Mouse (Mus musculus): ENCODE data around the gene Gm10377. TPM values are rescaled to one million over a fixed set of nuclear protein-coding genes. Genes with fewer than 3 reads are reported as not detected.
"Not testable (repeated sequence)": the region's sequence is repeated elsewhere in the genome, so short reads cannot be mapped to it uniquely, and the experiment has no call there.

The Gm10377 gene
- not detected in 2 replicates for polyA plus RNA-seq (2016; fragmentation: Nextera tagmentation; extraction: Ambion mirVana)

GRCm38 (mm10) chr14:42797887-42798286, at the start of gene Gm10377:
Gm10377 (minus strand) TSS chr14:42797987.
- not testable (repeated sequence) for H3K9ac ChIP-seq; H3K4me2 ChIP-seq (replicated peaks); H3K4me1 ChIP-seq; H3K4me3 ChIP-seq; H3K9me3 ChIP-seq (replicated peaks); H3K27me3 ChIP-seq; H3K36me3 ChIP-seq; ATAC-seq (ENCODE audit: low FRiP score); H3K27ac ChIP-seq

- H3K9ac ChIP-seq; H3K4me3 ChIP-seq; H3K4me2 ChIP-seq (replicated peaks); H3K27ac ChIP-seq; H3K36me3 ChIP-seq; ATAC-seq (ENCODE audit: low FRiP score); H3K9me3 ChIP-seq (replicated peaks); H3K27me3 ChIP-seq; H3K4me1 ChIP-seq: not testable (repeated sequence)
- WGBS, result 83% methylated on average over 1 of the region's 1 CpGs
Measured at GRCm38 (mm10) chr14:42768721-42769120, 29.1 kb downstream of the Gm10377 start, which contains the start of gene Gm3015. Gm3015 (minus strand) TSS chr14:42768821.

Other genes starting within 250 kb of the Gm10377 start
- gene Gm17124, start 198.1 kb downstream of the Gm10377 start, polyA plus RNA-seq (2016; fragmentation: Nextera tagmentation; extraction: Ambion mirVana), result not detected in 2 replicates
- not detected in 2 replicates for gene Gm3633, start 156.1 kb downstream of the Gm10377 start, polyA plus RNA-seq (2016; fragmentation: Nextera tagmentation; extraction: Ambion mirVana)
- not detected in 2 replicates for gene Gm10378, start 142.0 kb downstream of the Gm10377 start, polyA plus RNA-seq (2016; fragmentation: Nextera tagmentation; extraction: Ambion mirVana)
- not detected in 2 replicates for gene Gm3015, start 29.2 kb downstream of the Gm10377 start, polyA plus RNA-seq (2016; fragmentation: Nextera tagmentation; extraction: Ambion mirVana)
- not detected in 2 replicates for gene Gm21977, start 55.5 kb upstream of the Gm10377 start, polyA plus RNA-seq (2016; fragmentation: Nextera tagmentation; extraction: Ambion mirVana)
- gene Gm8082, start 195.6 kb upstream of the Gm10377 start, polyA plus RNA-seq (2016; fragmentation: Nextera tagmentation; extraction: Ambion mirVana), result not detected in 2 replicates
- not detected in 2 replicates for gene Gm10376, start 217.6 kb upstream of the Gm10377 start, polyA plus RNA-seq (2016; fragmentation: Nextera tagmentation; extraction: Ambion mirVana)

Measured in hindbrain, embryonic 12.5 days (tissue).